Mouse (Mus musculus): ENCODE data around the gene Chd1. TPM values are rescaled to one million over a fixed set of nuclear protein-coding genes. Genes with fewer than 3 reads are reported as not detected.

Chd1 gene
- total and polyA plus RNA-seq, 2 experiments, result 2.5 to 17.2 TPM

DNA sequence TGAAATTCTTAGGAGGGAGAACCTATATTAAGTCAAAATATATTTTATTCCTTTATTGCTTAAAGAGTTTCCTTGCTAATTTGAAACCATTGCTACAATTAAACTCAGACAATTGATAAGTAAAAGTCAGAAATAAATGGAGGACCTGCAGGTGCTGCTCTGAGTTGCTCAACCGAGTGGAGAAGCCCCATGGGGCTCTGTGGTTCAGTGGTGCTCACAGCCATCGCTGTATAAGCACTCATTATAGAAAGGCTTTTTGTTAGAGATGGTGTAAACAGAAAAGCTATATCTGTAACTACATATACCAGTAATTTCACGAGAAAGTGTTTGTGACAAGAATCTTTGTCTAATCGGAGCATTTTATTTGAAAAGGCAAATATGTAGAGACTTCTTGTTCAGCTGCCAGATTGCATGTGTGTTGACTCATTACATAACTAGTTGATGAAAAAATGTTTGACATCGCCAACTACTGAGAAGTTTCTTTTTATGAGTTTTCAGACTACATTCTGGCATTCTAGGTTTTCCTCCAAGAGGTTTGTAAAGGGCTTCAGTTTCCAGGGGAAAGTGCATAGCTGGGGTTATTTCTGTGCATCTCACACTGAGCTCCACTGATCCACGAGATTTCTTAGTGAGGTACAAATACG lies 64.4 kb downstream of the Chd1 start:
- WGBS, result 52% methylated on average over 7 of the region's 7 CpGs

DNA sequence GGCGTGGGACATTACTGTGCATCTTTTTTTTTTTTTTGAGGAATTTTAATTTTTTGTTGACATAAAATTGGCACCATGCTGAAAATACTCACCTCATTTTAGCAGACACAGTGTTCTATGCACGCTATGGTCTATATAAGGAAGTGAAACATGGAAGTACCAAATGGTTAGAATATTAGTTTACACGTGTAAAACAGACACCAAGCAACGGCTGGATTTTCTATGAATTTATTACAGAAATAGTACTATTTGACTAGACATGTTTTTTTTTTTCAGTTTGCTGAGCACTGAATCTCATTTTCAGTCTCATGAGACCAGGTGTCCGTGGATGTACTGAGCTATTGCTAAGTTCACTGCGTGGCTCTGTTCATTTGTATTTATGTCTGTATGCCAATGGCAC lies 69.2 kb downstream of the Chd1 start:
- Histone ChIP-seq H3K27me3 (ENCODE audit: control insufficient read depth, insufficient read depth, low read length) (no peaks in the 10 kb centered on the region), H3K9ac (ENCODE audit: low read depth, low read length) (no peak overlapping the region), H3K27ac (replicated peaks; ENCODE audit: insufficient read depth, low read depth, low read length) (no peak overlapping the region), H3K79me2 (ENCODE audit: control insufficient read depth, insufficient read depth, low read length) (no peaks in the 10 kb centered on the region), H3K4me1 (ENCODE audit: control insufficient read depth, insufficient read depth, low read length) (no peaks in the 10 kb centered on the region), H3K36me3 (ENCODE audit: control insufficient read depth, insufficient read depth, low read length) (peaks cover 27% of the 10 kb centered on the region), H3K4me3 (ENCODE audit: insufficient read depth, low read depth, low read length) (no peak overlapping the region)
- TF ChIP-seq CTCF (IDR thresholded peaks at IDR 0.05; ENCODE audit: low read depth, low read length) (no peak), POLR2A (IDR thresholded peaks at IDR 0.05; ENCODE audit: extremely low read depth, insufficient read depth, low read length) (no peak)
- WGBS, result 87% methylated on average over 6 of the region's 6 CpGs
- no peak for DNase-seq (ENCODE audit: extremely low read depth, low read depth, low spot score)

More for the DNA sequence above, 64.4 kb downstream of the Chd1 start:
- peak; percentile 47 for DNase-seq (ENCODE audit: extremely low read depth, low read depth, low spot score)
- TF ChIP-seq POLR2A (IDR thresholded peaks at IDR 0.05; ENCODE audit: extremely low read depth, insufficient read depth, low read length) (no peak), CTCF (IDR thresholded peaks at IDR 0.05; ENCODE audit: low read depth, low read length) (no peak)
- Histone ChIP-seq H3K36me3 (ENCODE audit: control insufficient read depth, insufficient read depth, low read length) (peaks cover 59% of the 10 kb centered on the region), H3K27ac (replicated peaks; ENCODE audit: insufficient read depth, low read depth, low read length) (no peak overlapping the region), H3K4me3 (ENCODE audit: insufficient read depth, low read depth, low read length) (no peak overlapping the region), H3K79me2 (ENCODE audit: control insufficient read depth, insufficient read depth, low read length) (no peaks in the 10 kb centered on the region), H3K9ac (ENCODE audit: low read depth, low read length) (no peak overlapping the region), H3K4me1 (ENCODE audit: control insufficient read depth, insufficient read depth, low read length) (no peaks in the 10 kb centered on the region), H3K27me3 (ENCODE audit: control insufficient read depth, insufficient read depth, low read length) (no peaks in the 10 kb centered on the region)

DNA sequence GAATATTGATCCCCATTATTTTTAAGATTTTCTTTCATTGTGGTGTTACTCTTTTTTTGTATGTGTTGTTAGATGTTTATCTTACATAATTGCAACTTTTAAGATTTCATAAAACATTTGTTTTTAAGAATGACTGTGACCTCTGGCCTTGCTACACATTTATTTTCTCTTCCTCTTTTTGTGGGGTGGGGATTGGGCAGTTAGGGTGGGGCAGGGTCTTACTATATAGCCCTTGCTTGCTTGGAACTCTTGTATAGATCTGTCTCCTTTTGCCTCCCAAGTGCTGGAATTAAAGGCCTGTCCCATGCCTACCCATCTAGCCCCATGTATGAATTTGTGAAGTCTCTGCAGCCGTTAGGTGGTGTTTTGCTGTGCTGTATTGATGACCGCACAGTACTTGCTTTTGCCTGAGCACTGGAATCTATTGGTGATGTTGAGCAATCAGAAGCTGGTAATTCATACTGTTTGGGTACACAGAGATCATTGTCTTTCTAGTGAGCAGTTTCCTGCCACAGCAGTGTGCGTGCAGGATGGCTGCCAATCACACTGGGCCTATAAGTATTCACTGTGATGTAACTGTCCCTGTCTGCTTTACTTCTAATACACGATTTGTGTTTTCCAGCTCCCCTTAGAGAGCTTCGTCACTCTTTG lies 69.9 kb downstream of the Chd1 start:
- 39% methylated on average over 5 of the region's 5 CpGs for WGBS
- Histone ChIP-seq H3K4me3 (ENCODE audit: insufficient read depth, low read depth, low read length) (no peak overlapping the region), H3K27ac (replicated peaks; ENCODE audit: insufficient read depth, low read depth, low read length) (no peak overlapping the region), H3K4me1 (ENCODE audit: control insufficient read depth, insufficient read depth, low read length) (no peaks in the 10 kb centered on the region), H3K9ac (ENCODE audit: low read depth, low read length) (no peak overlapping the region), H3K79me2 (ENCODE audit: control insufficient read depth, insufficient read depth, low read length) (no peaks in the 10 kb centered on the region), H3K27me3 (ENCODE audit: control insufficient read depth, insufficient read depth, low read length) (no peaks in the 10 kb centered on the region), H3K36me3 (ENCODE audit: control insufficient read depth, insufficient read depth, low read length) (peaks cover 20% of the 10 kb centered on the region)
- DNase-seq (ENCODE audit: extremely low read depth, low read depth, low spot score), result peak; percentile 58
- no peak for TF ChIP-seq POLR2A (IDR thresholded peaks at IDR 0.05; ENCODE audit: extremely low read depth, insufficient read depth, low read length)
- TF ChIP-seq CTCF (IDR thresholded peaks at IDR 0.05; ENCODE audit: low read depth, low read length), result no peak

DNA sequence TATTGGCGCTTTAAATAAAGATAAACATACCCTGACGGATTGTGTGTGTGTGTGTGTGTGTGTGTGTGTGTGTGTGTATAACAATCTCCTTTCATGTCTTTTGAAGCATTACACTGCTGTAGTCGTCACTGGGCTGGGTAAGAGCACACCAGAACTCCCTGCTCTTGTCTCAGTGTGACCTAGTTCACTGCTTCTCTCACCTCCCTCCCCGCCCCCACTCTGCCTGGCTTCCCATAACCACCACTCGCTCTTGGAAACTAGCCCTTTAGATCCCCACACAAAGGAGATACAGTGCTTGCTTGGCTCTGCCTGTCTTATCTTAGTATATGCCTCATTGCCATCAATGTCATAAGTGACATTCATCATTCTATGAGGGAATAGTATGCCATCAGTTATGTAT lies 71.6 kb downstream of the Chd1 start:
- H3K4me1 ChIP-seq (ENCODE audit: control insufficient read depth, insufficient read depth, low read length), result no peaks in the 10 kb centered on the region
- no peak overlapping the region for H3K9ac ChIP-seq (ENCODE audit: low read depth, low read length)
- peaks cover 5% of the 10 kb centered on the region for H3K36me3 ChIP-seq (ENCODE audit: control insufficient read depth, insufficient read depth, low read length)
- H3K27me3 ChIP-seq (ENCODE audit: control insufficient read depth, insufficient read depth, low read length), result no peaks in the 10 kb centered on the region
- WGBS, result 84% methylated on average over 5 of the region's 5 CpGs
- no peak for DNase-seq (ENCODE audit: extremely low read depth, low read depth, low spot score)
- no peak overlapping the region for H3K27ac ChIP-seq (replicated peaks; ENCODE audit: insufficient read depth, low read depth, low read length)
- TF ChIP-seq CTCF (IDR thresholded peaks at IDR 0.05; ENCODE audit: low read depth, low read length), result no peak
- TF ChIP-seq POLR2A (IDR thresholded peaks at IDR 0.05; ENCODE audit: extremely low read depth, insufficient read depth, low read length), result no peak
- no peaks in the 10 kb centered on the region for H3K79me2 ChIP-seq (ENCODE audit: control insufficient read depth, insufficient read depth, low read length)
- H3K4me3 ChIP-seq (ENCODE audit: insufficient read depth, low read depth, low read length), result no peak overlapping the region

DNA sequence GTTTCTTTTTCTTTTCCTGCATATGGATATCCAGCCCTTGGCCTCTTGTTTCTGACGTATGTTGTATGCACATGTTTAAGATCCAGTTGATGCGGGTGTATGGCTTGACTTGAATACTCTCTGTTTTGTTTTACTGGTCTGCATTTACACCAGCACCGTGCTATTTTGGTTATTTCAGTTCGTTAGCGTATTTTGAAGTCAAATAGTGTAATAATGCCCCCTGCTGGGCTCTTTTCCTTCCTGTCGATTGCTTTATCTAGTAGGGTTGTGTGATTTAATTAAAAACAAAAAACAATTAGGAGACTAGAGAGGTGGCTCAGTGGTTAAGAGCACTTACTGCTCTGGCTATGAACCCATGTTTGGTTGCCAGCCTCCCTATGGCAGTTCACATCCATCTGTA lies 73.2 kb downstream of the Chd1 start:
- no peak for DNase-seq (ENCODE audit: extremely low read depth, low read depth, low spot score)
- Histone ChIP-seq H3K27me3 (ENCODE audit: control insufficient read depth, insufficient read depth, low read length) (no peaks in the 10 kb centered on the region), H3K4me3 (ENCODE audit: insufficient read depth, low read depth, low read length) (no peak overlapping the region), H3K79me2 (ENCODE audit: control insufficient read depth, insufficient read depth, low read length) (no peaks in the 10 kb centered on the region), H3K36me3 (ENCODE audit: control insufficient read depth, insufficient read depth, low read length) (no peaks in the 10 kb centered on the region), H3K4me1 (ENCODE audit: control insufficient read depth, insufficient read depth, low read length) (no peaks in the 10 kb centered on the region), H3K27ac (replicated peaks; ENCODE audit: insufficient read depth, low read depth, low read length) (no peak overlapping the region), H3K9ac (ENCODE audit: low read depth, low read length) (no peak overlapping the region)
- no peak for TF ChIP-seq CTCF (IDR thresholded peaks at IDR 0.05; ENCODE audit: low read depth, low read length)
- no peak for TF ChIP-seq POLR2A (IDR thresholded peaks at IDR 0.05; ENCODE audit: extremely low read depth, insufficient read depth, low read length)
- 82% methylated on average over 6 of the region's 6 CpGs for WGBS

DNA sequence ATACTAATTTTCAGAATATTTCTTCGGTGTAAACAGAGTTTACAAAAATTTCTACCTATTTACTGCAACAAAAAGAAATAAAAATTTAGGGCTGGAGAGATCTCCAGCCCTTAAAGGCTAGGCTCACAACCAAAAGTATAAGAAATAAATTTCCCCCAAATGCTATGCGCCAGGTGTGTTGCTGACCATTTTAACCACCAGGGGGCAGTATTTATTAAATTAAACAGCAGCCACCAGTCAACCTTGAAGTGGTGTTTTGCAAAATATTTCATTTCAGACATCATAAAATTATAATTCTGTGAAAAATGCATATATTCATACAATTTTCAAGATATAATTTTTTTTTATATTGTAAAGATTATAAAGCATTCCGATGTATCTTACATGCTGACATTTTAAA lies 82.3 kb downstream of the Chd1 start:
- peak; percentile 17 for DNase-seq (ENCODE audit: extremely low read depth, low read depth, low spot score)
- TF ChIP-seq CTCF (IDR thresholded peaks at IDR 0.05; ENCODE audit: low read depth, low read length) (0 out of 2 replicates have a peak, but pooled peaks have one; percentile 25), POLR2A (IDR thresholded peaks at IDR 0.05; ENCODE audit: extremely low read depth, insufficient read depth, low read length) (no peak)

More for the DNA sequence above, 82.3 kb downstream of the Chd1 start:
- H3K4me1 ChIP-seq (ENCODE audit: control insufficient read depth, insufficient read depth, low read length), result no peaks in the 10 kb centered on the region
- peaks cover 3% of the 10 kb centered on the region; the same call in 1 of the 2 replicates for H3K27me3 ChIP-seq (ENCODE audit: control insufficient read depth, insufficient read depth, low read length)
- H3K9ac ChIP-seq (ENCODE audit: low read depth, low read length), result no peak overlapping the region
- H3K4me3 ChIP-seq (ENCODE audit: insufficient read depth, low read depth, low read length), result no peak overlapping the region
- no peak overlapping the region for H3K27ac ChIP-seq (replicated peaks; ENCODE audit: insufficient read depth, low read depth, low read length)
- no peaks in the 10 kb centered on the region for H3K36me3 ChIP-seq (ENCODE audit: control insufficient read depth, insufficient read depth, low read length)
- no peaks in the 10 kb centered on the region for H3K79me2 ChIP-seq (ENCODE audit: control insufficient read depth, insufficient read depth, low read length)
- WGBS, result 20% methylated on average over 3 of the region's 3 CpGs

Measured in liver, adult 2 months (tissue).